Mouse (Mus musculus) lung, adult 2 months (tissue): ENCODE measurements around the gene Boll.
"Not testable (repeated sequence)": the region's sequence is repeated elsewhere in the genome, so short reads cannot be mapped to it uniquely, and the experiment has no call there.

Experiments
- CTCF ChIP-seq: fragments of 200-500 bp; IDR thresholded peaks from 2 replicates; pipeline ENCODE4 v1.5.1; 2011; ENCODE audit warnings: mild to moderate bottlenecking, low read length, control low read depth; ENCODE audit not compliant: insufficient read depth
- POLR2A ChIP-seq: fragments of 200-500 bp; IDR thresholded peaks from 2 replicates; pipeline ENCODE4 v1.6.1; 2011; ENCODE audit warnings: low read depth, mild to moderate bottlenecking, control low read depth, low read length, borderline replicate concordance; ENCODE audit errors: extremely low read depth

DNA sequence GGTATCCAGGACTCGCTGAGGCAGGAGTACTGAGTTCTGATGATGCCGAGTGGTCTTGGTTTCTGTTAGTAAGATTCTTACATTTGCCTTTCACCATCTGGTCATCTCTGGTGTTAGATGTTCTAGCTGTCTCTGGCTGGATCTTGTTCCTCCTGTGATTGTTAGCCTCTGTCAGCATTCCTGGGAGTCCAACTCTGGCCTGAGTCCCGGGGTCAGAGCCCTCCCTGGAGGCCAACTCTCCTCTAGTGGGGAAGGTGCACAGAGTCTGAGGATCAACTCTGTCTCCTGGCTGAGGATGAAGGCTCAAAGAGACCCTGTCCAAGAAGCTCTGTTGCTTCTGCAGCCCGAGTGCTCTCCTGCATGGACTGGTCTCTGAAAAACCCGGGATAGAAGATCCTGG, 37.8 kb downstream of the Boll start:
- not testable (repeated sequence) for TF ChIP-seq CTCF, POLR2A
